Comparison of ENCODE assay signal across 8 mouse cellular contexts in genomic region chr6:136809673-136810072, GRCm38 (mm10). TPM values are rescaled to one million over a fixed set of nuclear protein-coding genes. Genes with fewer than 3 reads are reported as not detected.
DNase-seq lines count a peak whose midpoint lies in the region; ATAC-seq and TF ChIP-seq lines count a peak whose summit lies in the region.

No protein-coding gene starts in this region.

- peaks cover 8% of the 10 kb centered on the region; the same call in 1 of the 2 replicates for H3K4me1 ChIP-seq in cerebellum, adult 2 months (ENCODE audit: control insufficient read depth, insufficient read depth, low read length)
- H3K4me1 ChIP-seq in spleen, adult 2 months (ENCODE audit: control insufficient read depth, insufficient read depth, insufficient read length): peaks cover 6% of the 10 kb centered on the region; the same call in 1 of the 2 replicates
- peaks cover 28% of the 10 kb centered on the region for H3K4me1 ChIP-seq in limb, embryonic 12.5 days (replicated peaks)
- H3K4me1 ChIP-seq in stomach, embryonic 16.5 days (ENCODE audit: control insufficient read depth, insufficient read depth, low read length): peaks cover 21% of the 10 kb centered on the region

- H3K9me3 ChIP-seq in limb, embryonic 12.5 days: no peaks in the 10 kb centered on the region
- H3K9me3 ChIP-seq in stomach, embryonic 16.5 days (replicated peaks; ENCODE audit: control insufficient read depth, low read length): no peaks in the 10 kb centered on the region

- no peaks in the 10 kb centered on the region for H3K27me3 ChIP-seq in cerebellum, adult 2 months (ENCODE audit: control insufficient read depth, insufficient read depth, low read length)
- no peaks in the 10 kb centered on the region for H3K27me3 ChIP-seq in spleen, adult 2 months (ENCODE audit: control insufficient read depth, insufficient read depth, low read length)
- no peaks in the 10 kb centered on the region for H3K27me3 ChIP-seq in limb, embryonic 12.5 days
- H3K27me3 ChIP-seq in stomach, embryonic 16.5 days (ENCODE audit: control insufficient read depth, insufficient read depth, low read length): no peaks in the 10 kb centered on the region

- TF ChIP-seq CTCF in cerebellum, adult 2 months (IDR thresholded peaks at IDR 0.05; ENCODE audit: borderline replicate concordance, insufficient read depth, low read depth, low read length): no peak
- no peak for TF ChIP-seq CTCF in spleen, adult 2 months (IDR thresholded peaks at IDR 0.05; ENCODE audit: extremely low read depth, insufficient read depth, insufficient read length, insufficient replicate concordance)

- H3K9ac ChIP-seq in limb, embryonic 12.5 days (replicated peaks): no peak overlapping the region
- peak overlapping the region; percentile 84 for H3K9ac ChIP-seq in stomach, embryonic 16.5 days (ENCODE audit: low read length)

- H3K4me2 ChIP-seq in limb, embryonic 12.5 days: peak overlapping the region; percentile 94
- peak overlapping the region; percentile 92 for H3K4me2 ChIP-seq in stomach, embryonic 16.5 days (ENCODE audit: low read depth, low read length)

- no peak overlapping the region for H3K27ac ChIP-seq in cerebellum, adult 2 months (ENCODE audit: insufficient read depth, low read length)
- no peak overlapping the region for H3K27ac ChIP-seq in spleen, adult 2 months (ENCODE audit: insufficient read depth, low read length)
- H3K27ac ChIP-seq in limb, embryonic 12.5 days: no peak overlapping the region
- no peak overlapping the region for H3K27ac ChIP-seq in stomach, embryonic 16.5 days (ENCODE audit: low read length)

- ATAC-seq in limb, embryonic 12.5 days (ENCODE audit: insufficient number of reproducible peaks, insufficient read depth, low FRiP score, low TSS enrichment, low read depth): no peak
- no peak for ATAC-seq in stomach, embryonic 16.5 days (ENCODE audit: insufficient read depth, low FRiP score)

- no peak for TF ChIP-seq POLR2A in cerebellum, adult 2 months (IDR thresholded peaks at IDR 0.05; ENCODE audit: borderline replicate concordance, insufficient read depth, low read length)
- TF ChIP-seq POLR2A in spleen, adult 2 months (IDR thresholded peaks at IDR 0.05; ENCODE audit: low read depth, low read length): no peak

- DNase-seq in cerebellum, adult 2 months: no peak
- no peak for DNase-seq in cerebellum, postnatal 10 days
- DNase-seq in spleen, adult 2 months (ENCODE audit: low read depth in 1 of 2, low spot score in 2 of 2): no peak
- no peak for DNase-seq in spleen, postnatal 36 days (ENCODE audit: low spot score in 2 of 2)
- no peak for DNase-seq in right cerebral cortex, postnatal 36 days (ENCODE audit: low spot score in 2 of 2)
- no peak for DNase-seq in cerebellum, postnatal 36 days

- peaks cover 15% of the 10 kb centered on the region for H3K36me3 ChIP-seq in spleen, adult 2 months (ENCODE audit: control insufficient read depth, insufficient read depth, low read length)
- H3K36me3 ChIP-seq in limb, embryonic 12.5 days: peaks cover 41% of the 10 kb centered on the region
- H3K36me3 ChIP-seq in stomach, embryonic 16.5 days (ENCODE audit: control insufficient read depth, insufficient read depth, low read length): peaks cover 4% of the 10 kb centered on the region

- 81% methylated on average over 13 of the region's 13 CpGs for WGBS in cerebellum, adult 2 months
- WGBS in spleen, adult 2 months: 41% methylated on average over 13 of the region's 13 CpGs
- WGBS in limb, embryonic 12.5 days: 78% methylated on average over 13 of the region's 13 CpGs
- WGBS in stomach, embryonic 16.5 days: 66% methylated on average over 13 of the region's 13 CpGs

- H3K4me3 ChIP-seq in cerebellum, adult 2 months (replicated peaks; ENCODE audit: insufficient read depth, low read depth, low read length): peak overlapping the region; percentile 9
- H3K4me3 ChIP-seq in spleen, adult 2 months (ENCODE audit: extremely low read depth, insufficient read depth, insufficient read length): peak overlapping the region; percentile 46; the same call in 1 of the 2 replicates
- no peak overlapping the region for H3K4me3 ChIP-seq in limb, embryonic 12.5 days (replicated peaks)
- H3K4me3 ChIP-seq in stomach, embryonic 16.5 days (replicated peaks; ENCODE audit: low read length): peak overlapping the region; percentile 85

RNA-seq across cellular contexts. Expression of gene H2afj, which starts 1.6 kb away (rescaled TPM):
- polyA plus RNA-seq in cerebellum, adult 2 months (2012; rRNA removed): 74.1 and 88.9 TPM in 2 replicates
- polyA plus RNA-seq in spleen, adult 2 months (2012; rRNA removed): 228 and 441 TPM in 2 replicates
- polyA plus RNA-seq in limb, embryonic 12.5 days (2016; fragmentation: Nextera tagmentation; extraction: Ambion mirVana): 99.7 and 111 TPM in 2 replicates
- 180 and 196 TPM in 2 replicates for polyA plus RNA-seq in stomach, embryonic 16.5 days (2015; fragmentation: Nextera tagmentation; extraction: Ambion mirVana)

RNA-seq across cellular contexts. Expression of gene Hist4h4, which starts 5.5 kb away (rescaled TPM):
- polyA plus RNA-seq in cerebellum, adult 2 months (2012; rRNA removed): 0.62 and 1.0 TPM in 2 replicates
- polyA plus RNA-seq in spleen, adult 2 months (2012; rRNA removed): 1.2 and 3.6 TPM in 2 replicates
- polyA plus RNA-seq in limb, embryonic 12.5 days (2016; fragmentation: Nextera tagmentation; extraction: Ambion mirVana): 0.70 and 0.89 TPM in 2 replicates
- polyA plus RNA-seq in stomach, embryonic 16.5 days (2015; fragmentation: Nextera tagmentation; extraction: Ambion mirVana): 0.83 and 0.89 TPM in 2 replicates

RNA-seq across cellular contexts. Expression of gene BC049715, which starts 17.8 kb away (rescaled TPM):
- polyA plus RNA-seq in cerebellum, adult 2 months (2012; rRNA removed): 0.38 and 0.74 TPM in 2 replicates
- polyA plus RNA-seq in spleen, adult 2 months (2012; rRNA removed): 0.45 and 0.72 TPM in 2 replicates
- 3.6 and 4.0 TPM in 2 replicates for polyA plus RNA-seq in limb, embryonic 12.5 days (2016; fragmentation: Nextera tagmentation; extraction: Ambion mirVana)
- polyA plus RNA-seq in stomach, embryonic 16.5 days (2015; fragmentation: Nextera tagmentation; extraction: Ambion mirVana): 0.46 and 2.6 TPM in 2 replicates

RNA-seq across cellular contexts. Expression of gene Wbp11, which starts 18.4 kb away (rescaled TPM):
- 57.0 and 68.4 TPM in 2 replicates for polyA plus RNA-seq in cerebellum, adult 2 months (2012; rRNA removed)
- 33.5 and 39.5 TPM in 2 replicates for polyA plus RNA-seq in spleen, adult 2 months (2012; rRNA removed)
- polyA plus RNA-seq in limb, embryonic 12.5 days (2016; fragmentation: Nextera tagmentation; extraction: Ambion mirVana): 133 and 139 TPM in 2 replicates
- 85.0 and 90.8 TPM in 2 replicates for polyA plus RNA-seq in stomach, embryonic 16.5 days (2015; fragmentation: Nextera tagmentation; extraction: Ambion mirVana)

RNA-seq across cellular contexts. Expression of gene Smco3, which starts 25.6 kb away (rescaled TPM):
- 7.8 and 8.8 TPM in 2 replicates for polyA plus RNA-seq in cerebellum, adult 2 months (2012; rRNA removed)
- polyA plus RNA-seq in spleen, adult 2 months (2012; rRNA removed): not detected in 2 replicates
- not detected in 2 replicates for polyA plus RNA-seq in limb, embryonic 12.5 days (2016; fragmentation: Nextera tagmentation; extraction: Ambion mirVana)
- 1.2 and 2.2 TPM in 2 replicates for polyA plus RNA-seq in stomach, embryonic 16.5 days (2015; fragmentation: Nextera tagmentation; extraction: Ambion mirVana)
